Mouse (Mus musculus): ENCODE data around the gene Armc6.

GRCm38 (mm10) chr8:70220236-70220840 is 13.9 kb downstream of the Armc6 start:
- TF ChIP-seq POLR2A (IDR thresholded peaks at IDR 0.05; ENCODE audit: low read depth, low read length) (no peak), CTCF (IDR thresholded peaks at IDR 0.05; ENCODE audit: borderline replicate concordance, insufficient read depth, low read length) (no peak)
